Mouse (Mus musculus) heart, postnatal 0 days (tissue): ENCODE results near the gene Foxr2. TPM values are rescaled to one million over a fixed set of nuclear protein-coding genes. Genes with fewer than 3 reads are reported as not detected.

ENCODE experiments used
- ATAC-seq: fragments of 200-750 bp; cut with Nextera tagmentation; 2 replicates; pipeline ENCODE4 v1.8.0; 2017; ENCODE audit warnings: low read depth, moderate number of reproducible peaks, moderate library complexity; ENCODE audit not compliant: insufficient read depth
- DNase-seq: peaks from one replicate; pipeline ENCODE4 v3.0.0-alpha.2; 2016; ENCODE audit warnings: low spot score
- H3K27ac ChIP-seq: fragments of 300-500 bp; sonication (generic); 2 replicates; pipeline ENCODE4 v1.5.1; 2014; ENCODE audit warnings: low read depth, mild to moderate bottlenecking
- H3K27me3 ChIP-seq: fragments of 300-500 bp; sonication (generic); 2 replicates; pipeline ENCODE4 v1.6.1; 2014; ENCODE audit warnings: low read length, mixed read lengths; ENCODE audit not compliant: control insufficient read depth, insufficient read depth
- H3K36me3 ChIP-seq: fragments of 300-500 bp; sonication (generic); replicated peaks from 2 replicates; pipeline ENCODE4 v1.6.1; 2014; ENCODE audit warnings: low read length, mixed read lengths; ENCODE audit not compliant: control insufficient read depth, insufficient read depth
- H3K4me1 ChIP-seq: fragments of 300-500 bp; sonication (generic); 2 replicates; pipeline ENCODE4 v1.6.1; 2014; ENCODE audit warnings: antibody characterized with exemption; ENCODE audit not compliant: control insufficient read depth, insufficient read depth
- H3K4me2 ChIP-seq: fragments of 300-500 bp; sonication (generic); 2 replicates; pipeline ENCODE4 v1.6.1; 2014; ENCODE audit warnings: low read depth, mild to moderate bottlenecking, low read length, moderate library complexity
- H3K4me3 ChIP-seq: fragments of 300-500 bp; sonication (generic); 2 replicates; pipeline ENCODE4 v1.5.1; 2014; ENCODE audit warnings: low read depth, low read length
- H3K9ac ChIP-seq: fragments of 300-500 bp; sonication (generic); replicated peaks from 2 replicates; pipeline ENCODE4 v1.6.1; 2014; ENCODE audit warnings: low read depth, low read length, mixed read lengths
- H3K9me3 ChIP-seq: fragments of 300-500 bp; sonication (generic); replicated peaks from 2 replicates; pipeline ENCODE4 v1.6.1; 2016; ENCODE audit warnings: low read length; ENCODE audit not compliant: control insufficient read depth
- CTCF ChIP-seq: IDR thresholded peaks from 2 replicates; pipeline ENCODE4 v1.5.1; 2016; ENCODE audit warnings: antibody characterized with exemption, control low read depth, low read depth
- EP300 ChIP-seq: IDR thresholded peaks from 2 replicates; pipeline ENCODE4 v1.6.1; 2016; ENCODE audit warnings: antibody characterized with exemption, low read depth
- WGBS: fragments of 180-500 bp; shearing (Covaris S2); extraction: QIAGEN DNeasy Blood & Tissue Kit; methylation state at CpG from one replicate; pipeline ENCODE4 v1.1.7; 2014; 5-methylcytosine and 5-hydroxymethylcytosine counted together
- polyA plus RNA-seq: library from polyadenylated mRNA; unstranded; fragments of >200 nt; fragmentation: Nextera tagmentation; extraction: Ambion mirVana; gene quantifications from 2 replicates; pipeline ENCODE4 v1.2.1, GENCODE M21; 2015
- total RNA-seq: library from RNA; depleted of rRNA; stranded (reverse); fragments of >200 nt; gene quantifications from 2 replicates; pipeline ENCODE4 v1.2.3, GENCODE M21; 2014; ENCODE audit warnings: low replicate concordance; rRNA removed

The Foxr2 gene
- total and polyA plus RNA-seq, 2 experiments from 2014 or later: not detected

DNA sequence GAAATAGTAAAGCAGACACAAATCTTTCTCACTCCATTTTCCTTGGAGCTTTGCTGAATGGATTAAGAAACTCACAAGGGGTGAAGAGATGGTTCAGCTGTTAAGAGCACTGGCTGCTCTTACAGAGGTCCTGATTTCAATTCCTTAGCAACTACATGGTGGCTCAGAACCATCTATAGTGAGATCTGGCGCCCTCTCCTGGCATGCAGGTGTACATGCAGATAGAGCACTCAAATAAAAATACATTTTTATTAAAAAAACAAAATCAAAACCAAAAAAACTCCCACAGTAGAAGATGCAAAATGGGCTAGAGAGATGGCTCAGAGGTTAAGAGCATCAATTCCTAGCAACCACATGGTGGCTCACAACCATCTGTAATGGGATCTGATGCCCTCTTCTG is 56.2 kb downstream of the Foxr2 start:
- no peak for DNase-seq
- H3K9me3 ChIP-seq: no peaks in the 10 kb centered on the region
- WGBS: 8% methylated on average over 1 of the region's 1 CpGs

DNA sequence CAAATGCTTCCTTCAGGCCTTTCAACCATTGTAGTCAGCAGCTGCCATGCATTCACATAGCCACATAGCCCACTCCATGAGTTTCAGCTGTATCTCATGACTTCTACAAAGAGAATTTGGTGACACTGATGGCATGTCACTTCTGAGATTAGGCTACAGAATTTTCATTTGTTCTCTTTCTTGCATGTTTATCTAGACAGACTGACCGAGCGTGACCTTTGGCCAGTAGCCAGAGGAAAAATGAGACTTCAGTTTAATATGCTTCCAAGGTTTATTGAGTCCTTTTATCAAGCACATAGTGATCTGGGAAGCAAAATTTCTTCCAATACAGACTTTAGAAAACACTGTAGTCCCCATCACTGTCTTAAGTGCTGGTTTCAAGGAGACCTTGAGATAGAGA is 63.6 kb downstream of the Foxr2 start:
- WGBS: 46% methylated on average over 2 of the region's 2 CpGs
- Histone ChIP-seq H3K36me3 (no peaks in the 10 kb centered on the region), H3K27ac (no peak overlapping the region), H3K27me3 (no peaks in the 10 kb centered on the region), H3K4me3 (no peak overlapping the region), H3K4me1 (no peaks in the 10 kb centered on the region), H3K4me2 (no peak overlapping the region), H3K9ac (no peak overlapping the region), H3K9me3 (no peaks in the 10 kb centered on the region)
- TF ChIP-seq EP300 (no peak), CTCF (no peak)
- DNase-seq (no peak), ATAC-seq (no peak)

More for the DNA sequence above, 56.2 kb downstream of the Foxr2 start:
- no peak for TF ChIP-seq EP300
- peak; percentile 12; the same call in 1 of the 2 replicates for TF ChIP-seq CTCF
- no peak for ATAC-seq
- no peak overlapping the region for H3K4me2 ChIP-seq
- no peaks in the 10 kb centered on the region for H3K4me1 ChIP-seq
- H3K27me3 ChIP-seq: no peaks in the 10 kb centered on the region
- no peak overlapping the region for H3K4me3 ChIP-seq
- H3K36me3 ChIP-seq: no peaks in the 10 kb centered on the region
- no peak overlapping the region for H3K9ac ChIP-seq
- H3K27ac ChIP-seq: no peak overlapping the region

Other genes starting within 250 kb of the Foxr2 start
- 0.73 TPM in 1 of 2 replicates, not detected in the other for gene Usp51, start 112.3 kb upstream of the Foxr2 start, total RNA-seq
- gene Usp51, start 112.3 kb upstream of the Foxr2 start, polyA plus RNA-seq: 0.19 and 0.22 TPM in 2 replicates
- gene Mageh1, start 81.2 kb upstream of the Foxr2 start, total RNA-seq: 24.9 and 28.2 TPM in 2 replicates
- gene Mageh1, start 81.2 kb upstream of the Foxr2 start, polyA plus RNA-seq: 26.8 and 29.3 TPM in 2 replicates
- gene Rragb, start 21.2 kb downstream of the Foxr2 start, total RNA-seq: 0.08 and 8.6 TPM in 2 replicates
- 0.56 and 0.60 TPM in 2 replicates for gene Rragb, start 21.2 kb downstream of the Foxr2 start, polyA plus RNA-seq
- gene Klf8, start 118.7 kb downstream of the Foxr2 start, total RNA-seq: 0.04 and 0.31 TPM in 2 replicates
- 0.27 and 0.29 TPM in 2 replicates for gene Klf8, start 118.7 kb downstream of the Foxr2 start, polyA plus RNA-seq